Mouse (Mus musculus): ENCODE results near the gene Tia1. TPM values are rescaled to one million over a fixed set of nuclear protein-coding genes. Genes with fewer than 3 reads are reported as not detected.
A peak's percentile ranks its signal among the peaks of the same experiment; 100 is the strongest.

The Tia1 gene
- polyA plus RNA-seq, 2 experiments, result 173 to 230 TPM

GRCm38 (mm10) chr6:86433696-86434095 lies 29.7 kb downstream of the Tia1 start:
- WGBS, result 89% methylated on average over 1 of the region's 1 CpGs
- no peak for DNase-seq (ENCODE audit: low spot score)
- Histone ChIP-seq H3K9ac (ENCODE audit: low read depth, low read length, severe bottlenecking) (no peak overlapping the region), H3K4me1 (ENCODE audit: control insufficient read depth, insufficient read depth, low read length) (no peaks in the 10 kb centered on the region), H3K4me2 (replicated peaks; ENCODE audit: low read depth, low read length, severe bottlenecking) (no peak overlapping the region), H3K4me3 (replicated peaks; ENCODE audit: low read length) (no peak overlapping the region), H3K27ac (replicated peaks; ENCODE audit: low read depth, low read length) (no peak overlapping the region), H3K27me3 (ENCODE audit: control insufficient read depth, insufficient read depth, low read length) (no peaks in the 10 kb centered on the region), H3K9me3 (ENCODE audit: control insufficient read depth, low read length) (no peaks in the 10 kb centered on the region), H3K36me3 (ENCODE audit: control insufficient read depth, insufficient read depth, low read length) (peaks cover 70% of the 10 kb centered on the region)
- ATAC-seq (ENCODE audit: low FRiP score, low read depth), result no peak
- TF ChIP-seq POLR2A (IDR thresholded peaks at IDR 0.05; ENCODE audit: borderline replicate concordance, extremely low read depth, insufficient read depth, insufficient read length), result no peak

- ATAC-seq (ENCODE audit: low FRiP score, low read depth), result peak; percentile 71
- Histone ChIP-seq H3K27ac (replicated peaks; ENCODE audit: low read depth, low read length) (peak overlapping the region; percentile 94), H3K4me2 (replicated peaks; ENCODE audit: low read depth, low read length, severe bottlenecking) (peak overlapping the region; percentile 58), H3K36me3 (ENCODE audit: control insufficient read depth, insufficient read depth, low read length) (peaks cover 37% of the 10 kb centered on the region), H3K9me3 (ENCODE audit: control insufficient read depth, low read length) (no peaks in the 10 kb centered on the region), H3K9ac (ENCODE audit: low read depth, low read length, severe bottlenecking) (peak overlapping the region; percentile 69), H3K27me3 (ENCODE audit: control insufficient read depth, insufficient read depth, low read length) (no peaks in the 10 kb centered on the region), H3K4me1 (ENCODE audit: control insufficient read depth, insufficient read depth, low read length) (peaks cover 6% of the 10 kb centered on the region; the same call in 1 of the 2 replicates), H3K4me3 (replicated peaks; ENCODE audit: low read length) (peak overlapping the region; percentile 57)
- no peak for TF ChIP-seq POLR2A (IDR thresholded peaks at IDR 0.05; ENCODE audit: borderline replicate concordance, extremely low read depth, insufficient read depth, insufficient read length)
- WGBS, result 1% methylated on average over 14 of the region's 14 CpGs
- peak; percentile 67 for DNase-seq (ENCODE audit: low spot score)
Observed at GRCm38 (mm10) chr6:86437711-86438110, 33.7 kb downstream of the Tia1 start.

DNA sequence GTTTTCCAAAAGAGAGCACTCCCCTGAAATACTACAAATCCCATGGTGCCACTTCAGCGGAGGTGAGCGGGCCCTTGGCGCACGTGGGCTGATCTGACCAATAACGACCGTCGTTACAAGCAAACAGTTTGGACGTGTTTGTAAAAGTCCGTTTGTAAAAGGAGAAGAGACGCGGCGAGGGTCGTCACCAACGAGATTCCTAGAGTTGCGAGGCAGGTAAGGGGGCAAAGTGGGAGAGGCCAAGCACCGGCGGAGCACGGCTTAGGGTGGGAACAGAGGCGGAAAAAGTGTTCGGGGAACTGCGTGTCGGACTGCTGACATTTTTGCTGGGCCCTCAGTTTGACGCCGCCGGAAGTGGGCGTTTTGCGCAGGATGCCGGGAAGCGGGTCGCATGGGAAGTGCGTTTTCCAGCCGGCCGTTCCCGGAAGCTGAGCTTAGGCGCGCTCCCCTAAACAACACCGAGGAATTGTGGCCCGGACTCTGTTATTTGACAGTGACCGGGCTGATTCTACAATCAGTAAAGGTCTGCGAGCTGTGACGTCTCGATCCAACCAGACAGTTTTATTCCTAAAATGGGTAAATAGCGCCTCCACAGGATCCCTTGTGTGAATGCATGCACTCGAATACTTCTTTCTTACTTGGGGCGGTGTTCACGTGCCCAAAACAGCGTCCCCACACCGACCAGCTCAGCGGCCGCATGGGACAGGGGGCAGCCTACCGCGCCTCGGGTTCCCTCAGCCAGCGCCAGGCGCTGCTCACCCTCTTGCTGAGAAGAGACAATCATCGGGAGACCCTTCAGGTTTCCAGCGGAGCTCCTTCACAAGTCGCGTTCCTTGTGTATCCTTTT lies 34.5 kb downstream of the Tia1 start, which contains the start of gene C87436:
C87436 (plus strand) TSS at position 103 of the 847 bp plus-strand sequence.
- Histone ChIP-seq H3K9me3 (ENCODE audit: control insufficient read depth, low read length) (no peaks in the 10 kb centered on the region), H3K36me3 (ENCODE audit: control insufficient read depth, insufficient read depth, low read length) (peaks cover 30% of the 10 kb centered on the region), H3K27me3 (ENCODE audit: control insufficient read depth, insufficient read depth, low read length) (no peaks in the 10 kb centered on the region), H3K4me2 (replicated peaks; ENCODE audit: low read depth, low read length, severe bottlenecking) (peak within 1 kb of the TSS; percentile 58), H3K9ac (ENCODE audit: low read depth, low read length, severe bottlenecking) (peak within 1 kb of the TSS; percentile 69), H3K27ac (replicated peaks; ENCODE audit: low read depth, low read length) (peak within 1 kb of the TSS; percentile 94), H3K4me3 (replicated peaks; ENCODE audit: low read length) (peak within 1 kb of the TSS; percentile 57), H3K4me1 (ENCODE audit: control insufficient read depth, insufficient read depth, low read length) (peaks cover 6% of the 10 kb centered on the region; the same call in 1 of the 2 replicates)
- ATAC-seq (ENCODE audit: low FRiP score, low read depth) (peak; percentile 93), DNase-seq (ENCODE audit: low spot score) (peak; percentile 94)
- TF ChIP-seq POLR2A (IDR thresholded peaks at IDR 0.05; ENCODE audit: borderline replicate concordance, extremely low read depth, insufficient read depth, insufficient read length), result 0 out of 2 replicates have a peak, but pooled peaks have one; percentile 40
- WGBS, result 1% methylated on average over 59 of the region's 59 CpGs

DNA sequence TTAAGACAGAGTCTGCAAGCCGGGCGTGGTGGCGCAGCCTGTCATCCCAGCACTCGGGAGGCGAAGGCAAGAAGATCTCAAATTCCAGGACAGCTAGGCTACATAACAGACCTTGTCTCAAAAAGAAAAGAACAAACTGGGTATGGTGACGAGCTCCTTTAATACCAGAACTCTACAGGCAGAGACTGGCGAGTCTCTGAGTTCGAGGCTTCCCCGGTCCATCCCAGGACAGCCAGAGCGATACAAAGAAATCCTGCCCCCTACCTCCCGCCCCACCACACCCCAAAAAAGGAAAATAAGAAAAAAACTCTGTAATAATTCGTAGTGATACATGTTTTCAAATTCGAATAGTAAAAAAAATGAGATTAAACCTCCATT lies 35.1 kb downstream of the Tia1 start:
- no peak for DNase-seq (ENCODE audit: low spot score)
- ATAC-seq (ENCODE audit: low FRiP score, low read depth), result no peak
- TF ChIP-seq POLR2A (IDR thresholded peaks at IDR 0.05; ENCODE audit: borderline replicate concordance, extremely low read depth, insufficient read depth, insufficient read length), result no peak

GRCm38 (mm10) chr6:86439531-86439930 lies 35.5 kb downstream of the Tia1 start:
- no peak for TF ChIP-seq POLR2A (IDR thresholded peaks at IDR 0.05; ENCODE audit: borderline replicate concordance, extremely low read depth, insufficient read depth, insufficient read length)
- no peak for DNase-seq (ENCODE audit: low spot score)
- peak overlapping the region; percentile 69; the same call in 1 of the 2 replicates for H3K9ac ChIP-seq (ENCODE audit: low read depth, low read length, severe bottlenecking)
- peak overlapping the region; percentile 58 for H3K4me2 ChIP-seq (replicated peaks; ENCODE audit: low read depth, low read length, severe bottlenecking)
- WGBS, result 80% methylated on average over 1 of the region's 1 CpGs
- peaks cover 31% of the 10 kb centered on the region for H3K36me3 ChIP-seq (ENCODE audit: control insufficient read depth, insufficient read depth, low read length)
- H3K27me3 ChIP-seq (ENCODE audit: control insufficient read depth, insufficient read depth, low read length), result no peaks in the 10 kb centered on the region
- ATAC-seq (ENCODE audit: low FRiP score, low read depth), result no peak
- no peaks in the 10 kb centered on the region for H3K9me3 ChIP-seq (ENCODE audit: control insufficient read depth, low read length)
- no peak overlapping the region for H3K27ac ChIP-seq (replicated peaks; ENCODE audit: low read depth, low read length)
- H3K4me3 ChIP-seq (replicated peaks; ENCODE audit: low read length), result peak overlapping the region; percentile 57
- peaks cover 6% of the 10 kb centered on the region; the same call in 1 of the 2 replicates for H3K4me1 ChIP-seq (ENCODE audit: control insufficient read depth, insufficient read depth, low read length)

More for the DNA sequence above, 35.1 kb downstream of the Tia1 start:
- Histone ChIP-seq H3K4me2 (replicated peaks; ENCODE audit: low read depth, low read length, severe bottlenecking) (peak overlapping the region; percentile 58), H3K4me1 (ENCODE audit: control insufficient read depth, insufficient read depth, low read length) (peaks cover 6% of the 10 kb centered on the region; the same call in 1 of the 2 replicates), H3K9me3 (ENCODE audit: control insufficient read depth, low read length) (no peaks in the 10 kb centered on the region), H3K27ac (replicated peaks; ENCODE audit: low read depth, low read length) (peak overlapping the region; percentile 94), H3K4me3 (replicated peaks; ENCODE audit: low read length) (peak overlapping the region; percentile 57), H3K9ac (ENCODE audit: low read depth, low read length, severe bottlenecking) (peak overlapping the region; percentile 69), H3K27me3 (ENCODE audit: control insufficient read depth, insufficient read depth, low read length) (no peaks in the 10 kb centered on the region), H3K36me3 (ENCODE audit: control insufficient read depth, insufficient read depth, low read length) (peaks cover 31% of the 10 kb centered on the region)
- 5% methylated on average over 13 of the region's 13 CpGs for WGBS

All from limb, embryonic 14.5 days (tissue).